ENCODE assay signal across 8 mouse cellular contexts in genomic region chr10:34328310-34328709, GRCm38 (mm10). TPM values are rescaled to one million over a fixed set of nuclear protein-coding genes. Genes with fewer than 3 reads are reported as not detected.
DNase-seq lines count a peak whose midpoint lies in the region; ATAC-seq and TF ChIP-seq lines count a peak whose summit lies in the region.

No protein-coding gene starts in this region.

- ATAC-seq in CD4-positive, CD25-positive, alpha-beta regulatory T cell, adult 4 months: peak; percentile 53
- ATAC-seq in heart, embryonic 16.5 days (replicated peaks; ENCODE audit: extremely low read depth, insufficient read depth, low FRiP score): 0 out of 2 replicates have a peak, but pooled peaks have one; percentile 45
- ATAC-seq in lung, embryonic 16.5 days (ENCODE audit: low read depth): peak; percentile 51; the same call in 1 of the 2 replicates

- 2% methylated on average over 2 of the region's 2 CpGs for WGBS in heart, embryonic 16.5 days
- 2% methylated on average over 2 of the region's 2 CpGs for WGBS in lung, embryonic 16.5 days

- peak; percentile 71 for DNase-seq in R1 (ENCODE audit: low read depth, low spot score)
- DNase-seq in kidney, postnatal 25 days: peak; percentile 45 to 55
- peak; percentile 59 to 71 for DNase-seq in right cerebral cortex, adult 2 months (ENCODE audit: low spot score in 2 of 2)
- no peak for DNase-seq in spleen, postnatal 14 days (ENCODE audit: low spot score in 2 of 2)

- no peaks in the 10 kb centered on the region for H3K9me3 ChIP-seq in heart, embryonic 16.5 days (replicated peaks; ENCODE audit: control insufficient read depth, low read length)
- no peaks in the 10 kb centered on the region for H3K9me3 ChIP-seq in lung, embryonic 16.5 days (ENCODE audit: control insufficient read depth, low read length)

- H3K4me3 ChIP-seq in cortical plate, adult 2 months (ENCODE audit: insufficient read depth, low read length): no peak overlapping the region
- no peak overlapping the region for H3K4me3 ChIP-seq in heart, embryonic 16.5 days (ENCODE audit: low read length)
- H3K4me3 ChIP-seq in lung, embryonic 16.5 days (ENCODE audit: low read length): no peak overlapping the region

- H3K36me3 ChIP-seq in heart, embryonic 16.5 days (ENCODE audit: control insufficient read depth, insufficient read depth): peaks cover 3% of the 10 kb centered on the region; the same call in 1 of the 2 replicates
- H3K36me3 ChIP-seq in lung, embryonic 16.5 days (ENCODE audit: control insufficient read depth, insufficient read depth, low read length): no peaks in the 10 kb centered on the region

- peaks cover 2% of the 10 kb centered on the region; the same call in 1 of the 2 replicates for H3K4me1 ChIP-seq in cortical plate, adult 2 months (ENCODE audit: control insufficient read depth, insufficient read depth, low read length)
- H3K4me1 ChIP-seq in heart, embryonic 16.5 days (ENCODE audit: control insufficient read depth, insufficient read depth, low read length): peaks cover 2% of the 10 kb centered on the region
- no peaks in the 10 kb centered on the region for H3K4me1 ChIP-seq in lung, embryonic 16.5 days (replicated peaks; ENCODE audit: control insufficient read depth, insufficient read depth, low read length)

- no peak overlapping the region for H3K27ac ChIP-seq in cortical plate, adult 2 months (ENCODE audit: insufficient read depth, low read length)
- H3K27ac ChIP-seq in heart, embryonic 16.5 days (ENCODE audit: low read length): no peak overlapping the region
- no peak overlapping the region for H3K27ac ChIP-seq in lung, embryonic 16.5 days (ENCODE audit: low read length)

- H3K9ac ChIP-seq in heart, embryonic 16.5 days (ENCODE audit: low read length): 0 out of 2 replicates have a peak overlapping the region, but pooled peaks have one; percentile 38
- H3K9ac ChIP-seq in lung, embryonic 16.5 days (ENCODE audit: low read length): peak overlapping the region; percentile 15; the same call in 1 of the 2 replicates

- H3K4me2 ChIP-seq in heart, embryonic 16.5 days (ENCODE audit: low read depth, low read length): peak overlapping the region; percentile 45
- H3K4me2 ChIP-seq in lung, embryonic 16.5 days (ENCODE audit: low read depth, low read length): 0 out of 2 replicates have a peak overlapping the region, but pooled peaks have one; percentile 14

- no peaks in the 10 kb centered on the region for H3K27me3 ChIP-seq in heart, embryonic 16.5 days (ENCODE audit: control insufficient read depth, insufficient read depth, low read length)
- no peaks in the 10 kb centered on the region for H3K27me3 ChIP-seq in lung, embryonic 16.5 days (ENCODE audit: control insufficient read depth, insufficient read depth, low read depth, low read length)

- peak; percentile 68 for TF ChIP-seq CTCF in cortical plate, adult 2 months (IDR thresholded peaks at IDR 0.05; ENCODE audit: extremely low read depth, insufficient read depth, low read length)

- TF ChIP-seq POLR2A in cortical plate, adult 2 months (IDR thresholded peaks at IDR 0.05; ENCODE audit: extremely low read depth, insufficient read depth, low read length): no peak

RNA-seq across cellular contexts. Expression of gene Tspyl4, which starts 31.1 kb away (rescaled TPM):
- polyA plus RNA-seq in CD4-positive, CD25-positive, alpha-beta regulatory T cell, adult 4 months (2017; shearing (Covaris generic)): 10 to 100 TPM in 1 of 2 experiments, 1 to 10 TPM in 1; 8.0 to 16.8 TPM
- 315 and 334 TPM in 2 replicates for polyA plus RNA-seq in cortical plate, adult 2 months (2012; rRNA removed)
- 20.5 and 20.8 TPM in 2 replicates for polyA plus RNA-seq in heart, embryonic 16.5 days (2015; fragmentation: Nextera tagmentation; extraction: Ambion mirVana)
- 9.6 and 11.3 TPM in 2 replicates for polyA plus RNA-seq in lung, embryonic 16.5 days (2015; fragmentation: Nextera tagmentation; extraction: Ambion mirVana)

RNA-seq across cellular contexts. Expression of gene Tspyl1, which starts 46.3 kb away (rescaled TPM):
- 10 to 100 TPM; 30.1 to 35.5 TPM for polyA plus RNA-seq in CD4-positive, CD25-positive, alpha-beta regulatory T cell, adult 4 months (2017; shearing (Covaris generic))
- 110 and 118 TPM in 2 replicates for polyA plus RNA-seq in cortical plate, adult 2 months (2012; rRNA removed)
- polyA plus RNA-seq in heart, embryonic 16.5 days (2015; fragmentation: Nextera tagmentation; extraction: Ambion mirVana): 72.4 and 72.9 TPM in 2 replicates
- 66.8 and 68.1 TPM in 2 replicates for polyA plus RNA-seq in lung, embryonic 16.5 days (2015; fragmentation: Nextera tagmentation; extraction: Ambion mirVana)

Comparison
In these comparisons a context has a peak if more than half of its experiments do, and no peak if none do; other contexts are left out.
1. DNase-seq: peak in R1 (single experiment), kidney, postnatal 25 days (2 of 2) and right cerebral cortex, adult 2 months (2 of 2); none in spleen, postnatal 14 days (0 of 2).
2. RNA of gene Tspyl4, which starts 31.1 kb away (polyA plus RNA-seq): 315 to 334 TPM in cortical plate, adult 2 months; 20.5 to 20.8 TPM in heart, embryonic 16.5 days, 8.0 to 16.8 TPM in CD4-positive, CD25-positive, alpha-beta regulatory T cell, adult 4 months and 9.6 to 11.3 TPM in lung, embryonic 16.5 days; every median in the first group is over 10 times any median in the second.
3. Peak in every context shown above with its lines, with median percentiles within 50 percentile points of each other: ATAC-seq.